Mouse (Mus musculus) lung, postnatal 0 days (tissue): ENCODE measurements around the gene Dhrs11. TPM values are rescaled to one million over a fixed set of nuclear protein-coding genes. Genes with fewer than 3 reads are reported as not detected.

Experiments
- ATAC-seq: fragments of 200-750 bp; cut with Nextera tagmentation; 2 replicates; pipeline ENCODE4 v1.8.0; 2017; ENCODE audit warnings: moderate library complexity
- DNase-seq: peaks from one replicate; pipeline ENCODE4 v3.0.0-alpha.2; 2016; ENCODE audit warnings: low spot score
- H3K27ac ChIP-seq: fragments of 300-500 bp; sonication (generic); 2 replicates; pipeline ENCODE4 v1.5.1; 2014; ENCODE audit warnings: antibody characterized with exemption, mild to moderate bottlenecking, low read length, mixed read lengths
- H3K27me3 ChIP-seq: fragments of 300-500 bp; sonication (generic); replicated peaks from 2 replicates; pipeline ENCODE4 v1.6.1; 2014; ENCODE audit warnings: low read length, mixed read lengths; ENCODE audit not compliant: insufficient read depth
- H3K36me3 ChIP-seq: fragments of 300-500 bp; sonication (generic); 2 replicates; pipeline ENCODE4 v1.6.1; 2014; ENCODE audit warnings: low read length, mixed read lengths; ENCODE audit not compliant: insufficient read depth
- H3K4me1 ChIP-seq: fragments of 300-500 bp; sonication (generic); 2 replicates; pipeline ENCODE4 v1.6.1; 2014; ENCODE audit warnings: antibody characterized with exemption, low read depth, low read length, mixed read lengths; ENCODE audit not compliant: insufficient read depth
- H3K4me2 ChIP-seq: fragments of 300-500 bp; sonication (generic); replicated peaks from 2 replicates; pipeline ENCODE4 v1.6.1; 2014; ENCODE audit warnings: low read depth, mild to moderate bottlenecking, low read length, moderate library complexity, mixed read lengths
- H3K4me3 ChIP-seq: fragments of 300-500 bp; sonication (generic); 2 replicates; pipeline ENCODE4 v1.5.1; 2014; ENCODE audit warnings: low read depth, low read length
- H3K9ac ChIP-seq: fragments of 300-500 bp; sonication (generic); replicated peaks from 2 replicates; pipeline ENCODE4 v1.6.1; 2014; ENCODE audit warnings: low read depth, mild to moderate bottlenecking
- H3K9me3 ChIP-seq: fragments of 300-500 bp; sonication (generic); 2 replicates; pipeline ENCODE4 v1.6.1; 2016; ENCODE audit warnings: low read length, mixed read lengths
- CTCF ChIP-seq: IDR thresholded peaks from 2 replicates; pipeline ENCODE4 v1.5.1; 2016; ENCODE audit warnings: antibody characterized with exemption, mild to moderate bottlenecking
- EP300 ChIP-seq: IDR thresholded peaks from 2 replicates; pipeline ENCODE4 v1.6.1; 2016; ENCODE audit warnings: antibody characterized with exemption, mild to moderate bottlenecking, control low read depth
- WGBS: fragments of 180-500 bp; shearing (Covaris S2); extraction: QIAGEN DNeasy Blood & Tissue Kit; methylation state at CpG from one replicate; pipeline ENCODE4 v1.1.7; 2014; 5-methylcytosine and 5-hydroxymethylcytosine counted together
- polyA plus RNA-seq: library from polyadenylated mRNA; unstranded; fragments of >200 nt; fragmentation: Nextera tagmentation; extraction: Ambion mirVana; gene quantifications from 2 replicates; pipeline ENCODE4 v1.2.1, GENCODE M21; 2015

Gene Dhrs11
- polyA plus RNA-seq, 1 experiment from 2014 or later: 9.1 TPM

GRCm38 (mm10) chr11:84818085-84818960, 10.5 kb downstream of the Dhrs11 start:
- peak overlapping the region; percentile 55 for H3K9ac ChIP-seq
- peak overlapping the region; percentile 100 for H3K4me2 ChIP-seq
- no peaks in the 10 kb centered on the region for H3K9me3 ChIP-seq
- H3K27ac ChIP-seq: peak overlapping the region; percentile 75
- TF ChIP-seq CTCF (peak; percentile 87), EP300 (0 out of 2 replicates have a peak, but pooled peaks have one; percentile 20)
- no peaks in the 10 kb centered on the region for H3K4me1 ChIP-seq
- peak; percentile 93 for DNase-seq
- no peaks in the 10 kb centered on the region for H3K27me3 ChIP-seq
- ATAC-seq: peak; percentile 61
- under 1% methylated on average over 39 of the region's 39 CpGs for WGBS
- H3K4me3 ChIP-seq: peak overlapping the region; percentile 67
- H3K36me3 ChIP-seq: no peaks in the 10 kb centered on the region

- Histone ChIP-seq H3K27me3 (no peaks in the 10 kb centered on the region), H3K9ac (no peak overlapping the region), H3K4me1 (no peaks in the 10 kb centered on the region), H3K36me3 (no peaks in the 10 kb centered on the region), H3K27ac (no peak overlapping the region), H3K9me3 (no peaks in the 10 kb centered on the region), H3K4me2 (no peak overlapping the region), H3K4me3 (no peak overlapping the region)
- TF ChIP-seq EP300 (no peak), CTCF (peak; percentile 24; the same call in 1 of the 2 replicates)
- DNase-seq: no peak
- WGBS: 78% methylated on average over 6 of the region's 6 CpGs
- no peak for ATAC-seq
Measured at GRCm38 (mm10) chr11:84817362-84817761, 11.4 kb downstream of the Dhrs11 start.

- Histone ChIP-seq H3K4me3 (no peak overlapping the region), H3K36me3 (no peaks in the 10 kb centered on the region), H3K4me2 (no peak overlapping the region), H3K4me1 (no peaks in the 10 kb centered on the region), H3K9ac (no peak overlapping the region), H3K27ac (no peak overlapping the region), H3K9me3 (no peaks in the 10 kb centered on the region), H3K27me3 (no peaks in the 10 kb centered on the region)
- ATAC-seq: peak; percentile 32; the same call in 1 of the 2 replicates
- TF ChIP-seq EP300 (no peak), CTCF (peak; percentile 96)
- DNase-seq: peak; percentile 68
- 53% methylated on average over 13 of the region's 13 CpGs for WGBS
Measured at GRCm38 (mm10) chr11:84813724-84814510, 14.9 kb downstream of the Dhrs11 start.

- 78% methylated on average over 4 of the region's 4 CpGs for WGBS
- ATAC-seq (no peak), DNase-seq (no peak)
- Histone ChIP-seq H3K9me3 (no peaks in the 10 kb centered on the region), H3K27me3 (no peaks in the 10 kb centered on the region), H3K27ac (no peak overlapping the region), H3K4me1 (no peaks in the 10 kb centered on the region), H3K36me3 (no peaks in the 10 kb centered on the region), H3K9ac (no peak overlapping the region), H3K4me3 (no peak overlapping the region), H3K4me2 (no peak overlapping the region)
- TF ChIP-seq CTCF: no peak
- TF ChIP-seq EP300: no peak
Measured at GRCm38 (mm10) chr11:84804373-84804772, 24.4 kb downstream of the Dhrs11 start.

GRCm38 (mm10) chr11:84797627-84798353, 31.0 kb downstream of the Dhrs11 start:
- WGBS: 20% methylated on average over 21 of the region's 21 CpGs
- Histone ChIP-seq H3K27me3 (no peaks in the 10 kb centered on the region; the same call in 1 of the 2 replicates), H3K9me3 (no peaks in the 10 kb centered on the region), H3K4me3 (no peak overlapping the region), H3K27ac (no peak overlapping the region), H3K4me2 (no peak overlapping the region), H3K9ac (no peak overlapping the region), H3K36me3 (no peaks in the 10 kb centered on the region), H3K4me1 (no peaks in the 10 kb centered on the region)
- peak; percentile 70 for DNase-seq
- TF ChIP-seq EP300: no peak
- peak; percentile 91 for TF ChIP-seq CTCF
- no peak for ATAC-seq

- DNase-seq (no peak), ATAC-seq (no peak)
- Histone ChIP-seq H3K27me3 (no peaks in the 10 kb centered on the region; the same call in 1 of the 2 replicates), H3K36me3 (no peaks in the 10 kb centered on the region), H3K9ac (no peak overlapping the region), H3K4me1 (no peaks in the 10 kb centered on the region), H3K4me2 (no peak overlapping the region), H3K4me3 (no peak overlapping the region), H3K27ac (no peak overlapping the region), H3K9me3 (no peaks in the 10 kb centered on the region)
- 28% methylated on average over 10 of the region's 10 CpGs for WGBS
- TF ChIP-seq EP300 (no peak), CTCF (no peak)
Measured at GRCm38 (mm10) chr11:84797026-84797425, 31.8 kb downstream of the Dhrs11 start.
